Mouse (Mus musculus): ENCODE data around the gene Shbg.

DNA sequence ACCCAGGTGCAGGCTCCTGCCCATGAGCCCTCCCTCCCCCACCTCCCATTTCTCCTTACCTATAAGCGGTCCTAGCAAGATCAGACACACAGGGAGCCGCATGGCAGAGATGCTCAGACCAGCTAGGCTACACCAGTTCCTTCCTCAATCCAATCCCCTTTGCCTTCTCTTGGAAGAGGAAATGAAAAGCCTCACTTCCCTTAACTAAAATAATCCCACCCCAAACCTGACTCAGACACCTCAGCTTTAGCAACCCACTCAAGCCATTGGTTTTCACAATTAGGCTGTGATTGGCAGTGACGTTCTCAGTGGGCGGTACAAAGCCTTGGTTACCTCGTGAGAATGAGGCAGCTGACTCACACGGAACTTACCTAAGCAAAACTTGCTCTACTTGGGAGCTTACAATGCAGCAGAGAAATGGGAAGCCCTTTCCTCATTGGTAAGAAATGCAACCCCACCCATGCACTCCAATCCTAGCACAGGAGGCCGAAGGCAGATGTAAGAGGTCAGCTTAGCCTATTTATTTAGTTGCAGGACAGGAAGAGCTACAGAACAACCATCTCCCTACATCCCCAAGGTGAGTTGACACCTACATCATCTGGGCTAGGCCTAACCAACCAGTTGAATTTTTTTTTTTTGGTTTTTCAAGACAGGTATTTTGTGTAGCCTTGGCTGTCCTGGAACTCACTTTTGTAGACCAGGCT is 48.4 kb upstream of the Shbg start, which contains the start of gene Cd68:
- TF ChIP-seq POLR2A (IDR thresholded peaks at IDR 0.05; ENCODE audit: low read depth, low read length) (no peak), CTCF (conservative IDR thresholded peaks at IDR 0.05; ENCODE audit: insufficient read depth, insufficient read length, low read depth, low read length) (no peak)
